9 mouse cellular contexts compared by ENCODE assay signal in genomic region chr6:42265391-42266330, GRCm38 (mm10). TPM values are rescaled to one million over a fixed set of nuclear protein-coding genes. Genes with fewer than 3 reads are reported as not detected.
DNase-seq lines count a peak whose midpoint lies in the region; ATAC-seq and TF ChIP-seq lines count a peak whose summit lies in the region.
"Had no signal": no experiment of that assay in that cellular context is flagged by ENCODE, and none has a peak within 500 bp of the region (broad histone marks: within the 10 kb centered on the region; RNA-seq: fewer than 3 reads in every experiment).

No protein-coding gene starts in this region.

- no peaks in the 10 kb centered on the region for H3K27me3 ChIP-seq in E14TG2a.4 (ENCODE audit: insufficient read depth, low read length)
- no peaks in the 10 kb centered on the region for H3K27me3 ChIP-seq in embryonic facial prominence, embryonic 13.5 days
- H3K27me3 ChIP-seq in intestine, embryonic 14.5 days (replicated peaks; ENCODE audit: control insufficient read depth, insufficient read depth, low read length), result no peaks in the 10 kb centered on the region
- H3K27me3 ChIP-seq: Patski had no signal

- peaks cover 59% of the 10 kb centered on the region for H3K4me1 ChIP-seq in E14TG2a.4 (replicated peaks; ENCODE audit: low read depth, low read length)
- H3K4me1 ChIP-seq in embryonic facial prominence, embryonic 13.5 days, result peaks cover 14% of the 10 kb centered on the region
- peaks cover 4% of the 10 kb centered on the region for H3K4me1 ChIP-seq in intestine, embryonic 14.5 days (replicated peaks; ENCODE audit: control insufficient read depth, insufficient read depth, low read length)

- DNase-seq in cerebellum, adult 9-11 months, result peak; percentile 36
- no peak for DNase-seq in cerebellum, adult 11-12 months
- no peak for DNase-seq in intestine, embryonic 14.5 days (ENCODE audit: low spot score)
- peak; percentile 23 for DNase-seq in mesoderm, embryonic 11.5 days (ENCODE audit: low read depth, low spot score)
- DNase-seq in thymus, postnatal 25 days, result peak; percentile 30
- DNase-seq in urinary bladder, postnatal 4 days (ENCODE audit: low spot score in 2 of 2), result no peak

- peak overlapping the region; percentile 95 for H3K27ac ChIP-seq in embryonic facial prominence, embryonic 13.5 days
- peak overlapping the region; percentile 84 for H3K27ac ChIP-seq in intestine, embryonic 14.5 days (ENCODE audit: low read depth)

- H3K36me3 ChIP-seq in E14TG2a.4 (ENCODE audit: insufficient read depth, low read length), result peaks cover 43% of the 10 kb centered on the region
- peaks cover 33% of the 10 kb centered on the region for H3K36me3 ChIP-seq in embryonic facial prominence, embryonic 13.5 days
- H3K36me3 ChIP-seq in intestine, embryonic 14.5 days (ENCODE audit: control insufficient read depth, insufficient read depth, low read length), result peaks cover 35% of the 10 kb centered on the region

- H3K9me3 ChIP-seq in E14TG2a.4 (ENCODE audit: low read length), result no peaks in the 10 kb centered on the region
- H3K9me3 ChIP-seq in embryonic facial prominence, embryonic 13.5 days, result no peaks in the 10 kb centered on the region
- no peaks in the 10 kb centered on the region for H3K9me3 ChIP-seq in intestine, embryonic 14.5 days (ENCODE audit: control insufficient read depth, low read length)

- peak overlapping the region; percentile 94 for H3K4me3 ChIP-seq in E14TG2a.4 (replicated peaks; ENCODE audit: low read length)
- peak overlapping the region; percentile 90 for H3K4me3 ChIP-seq in embryonic facial prominence, embryonic 13.5 days
- H3K4me3 ChIP-seq in intestine, embryonic 14.5 days (ENCODE audit: low read depth, low read length), result peak overlapping the region; percentile 71

- no peak for ATAC-seq in embryonic facial prominence, embryonic 13.5 days (ENCODE audit: insufficient number of reproducible peaks, insufficient read depth, low FRiP score, low TSS enrichment, low read depth)
- no peak for ATAC-seq in intestine, embryonic 14.5 days (replicated peaks; ENCODE audit: low FRiP score, low TSS enrichment, low read depth)

- peak overlapping the region; percentile 96 for H3K9ac ChIP-seq in embryonic facial prominence, embryonic 13.5 days
- H3K9ac ChIP-seq in intestine, embryonic 14.5 days (ENCODE audit: low read length), result peak overlapping the region; percentile 91

- H3K4me2 ChIP-seq in embryonic facial prominence, embryonic 13.5 days, result peak overlapping the region; percentile 92
- peak overlapping the region; percentile 86 for H3K4me2 ChIP-seq in intestine, embryonic 14.5 days (ENCODE audit: low read length)

- no peak for TF ChIP-seq CTCF in E14TG2a.4 (conservative IDR thresholded peaks at IDR 0.05; ENCODE audit: low read length)

- under 1% methylated on average over 21 of the region's 21 CpGs for WGBS in embryonic facial prominence, embryonic 13.5 days
- under 1% methylated on average over 21 of the region's 21 CpGs for WGBS in intestine, embryonic 14.5 days

RNA-seq across cellular contexts. Expression of gene Casp2, which starts 0.9 kb away (rescaled TPM):
- polyA plus RNA-seq in embryonic facial prominence, embryonic 13.5 days (2015; fragmentation: Nextera tagmentation; extraction: Ambion mirVana), result 59.5 and 69.9 TPM in 2 replicates
- polyA plus RNA-seq in intestine, embryonic 14.5 days (2014; fragmentation: Nextera tagmentation; extraction: Ambion mirVana), result 53.0 and 59.5 TPM in 2 replicates

RNA-seq across cellular contexts. Expression of gene Tmem139, which starts 3.9 kb away (rescaled TPM):
- polyA plus RNA-seq in embryonic facial prominence, embryonic 13.5 days (2015; fragmentation: Nextera tagmentation; extraction: Ambion mirVana), result 0.96 and 1.7 TPM in 2 replicates
- 1.3 and 2.8 TPM in 2 replicates for polyA plus RNA-seq in intestine, embryonic 14.5 days (2014; fragmentation: Nextera tagmentation; extraction: Ambion mirVana)

RNA-seq across cellular contexts. Expression of gene Gstk1, which starts 19.9 kb away (rescaled TPM):
- polyA plus RNA-seq in embryonic facial prominence, embryonic 13.5 days (2015; fragmentation: Nextera tagmentation; extraction: Ambion mirVana), result 26.5 and 30.2 TPM in 2 replicates
- 22.1 and 29.0 TPM in 2 replicates for polyA plus RNA-seq in intestine, embryonic 14.5 days (2014; fragmentation: Nextera tagmentation; extraction: Ambion mirVana)

RNA-seq across cellular contexts. Expression of gene Clcn1, which starts 20.8 kb away (rescaled TPM):
- 0.13 and 0.45 TPM in 2 replicates for polyA plus RNA-seq in embryonic facial prominence, embryonic 13.5 days (2015; fragmentation: Nextera tagmentation; extraction: Ambion mirVana)
- 0.12 and 0.22 TPM in 2 replicates for polyA plus RNA-seq in intestine, embryonic 14.5 days (2014; fragmentation: Nextera tagmentation; extraction: Ambion mirVana)

RNA-seq across cellular contexts. Expression of gene Tas2r144, which starts 50.5 kb away (rescaled TPM):
- polyA plus RNA-seq in embryonic facial prominence, embryonic 13.5 days (2015; fragmentation: Nextera tagmentation; extraction: Ambion mirVana), result not detected in 2 replicates
- not detected in 2 replicates for polyA plus RNA-seq in intestine, embryonic 14.5 days (2014; fragmentation: Nextera tagmentation; extraction: Ambion mirVana)
- polyA plus RNA-seq: Patski had no signal

Comparison
In these comparisons a context has a peak if more than half of its experiments do, and no peak if none do; other contexts are left out.
1. DNase-seq: peak in cerebellum, adult 9-11 months (single experiment), mesoderm, embryonic 11.5 days (single experiment) and thymus, postnatal 25 days (single experiment); none in cerebellum, adult 11-12 months (single experiment), intestine, embryonic 14.5 days (single experiment) and urinary bladder, postnatal 4 days (0 of 2).
2. Peak in every context shown above with its lines, with median percentiles within 50 percentile points of each other: H3K4me3 ChIP-seq.